Mouse (Mus musculus) erythroblast, embryonic 14.5 days (primary cell): ENCODE measurements around the gene Mei1. TPM values are rescaled to one million over a fixed set of nuclear protein-coding genes. Genes with fewer than 3 reads are reported as not detected.

Experiments
- H3K27me3 ChIP-seq: 2 replicates; pipeline ENCODE4 v1.6.1; 2012; ENCODE audit warnings: inconsistent platforms; ENCODE audit not compliant: control insufficient read depth
- H3K36me3 ChIP-seq: 2 replicates; pipeline ENCODE4 v1.6.1; 2012; ENCODE audit warnings: mild to moderate bottlenecking, inconsistent platforms; ENCODE audit not compliant: control insufficient read depth
- H3K4me1 ChIP-seq: 2 replicates; pipeline ENCODE4 v1.6.1; 2012; ENCODE audit warnings: inconsistent platforms; ENCODE audit not compliant: control insufficient read depth
- H3K4me3 ChIP-seq: replicated peaks from 2 replicates; pipeline ENCODE3; 2012; ENCODE audit warnings: moderate library complexity, mild to moderate bottlenecking, inconsistent platforms
- H3K9me3 ChIP-seq: 2 replicates; pipeline ENCODE4 v1.6.1; 2012; ENCODE audit warnings: low read length, inconsistent platforms, mixed read lengths; ENCODE audit not compliant: control insufficient read depth
- GATA1 ChIP-seq: IDR thresholded peaks from 2 replicates; pipeline ENCODE4 v1.6.1; 2012; ENCODE audit warnings: low read length, inconsistent platforms, mixed read lengths
- TAL1 ChIP-seq: IDR thresholded peaks from 3 replicates; pipeline ENCODE4 v1.6.1; 2012; ENCODE audit warnings: low read length, inconsistent platforms, mixed read lengths
- polyA plus RNA-seq: library from polyadenylated mRNA; stranded (reverse); fragments of >175 nt; gene quantifications from 2 replicates; pipeline ENCODE4 v1.2.3, GENCODE M21; 2012

The Mei1 gene
- not detected in 2 replicates for polyA plus RNA-seq

- Histone ChIP-seq H3K27me3 (peaks cover 40% of the 10 kb centered on the region), H3K9me3 (peaks cover 6% of the 10 kb centered on the region; the same call in 1 of the 2 replicates), H3K4me3 (no peak within 1 kb of the TSS), H3K4me1 (no peaks in the 10 kb centered on the region; the same call in 1 of the 2 replicates), H3K36me3 (no peaks in the 10 kb centered on the region)
- TF ChIP-seq TAL1 (no peak), GATA1 (no peak)
These were observed at the start of gene Mei1 for GRCm38 (mm10) chr15:82069898-82070297. Gene Mei1, plus strand, starts transcription at chr15:82069996.

DNA sequence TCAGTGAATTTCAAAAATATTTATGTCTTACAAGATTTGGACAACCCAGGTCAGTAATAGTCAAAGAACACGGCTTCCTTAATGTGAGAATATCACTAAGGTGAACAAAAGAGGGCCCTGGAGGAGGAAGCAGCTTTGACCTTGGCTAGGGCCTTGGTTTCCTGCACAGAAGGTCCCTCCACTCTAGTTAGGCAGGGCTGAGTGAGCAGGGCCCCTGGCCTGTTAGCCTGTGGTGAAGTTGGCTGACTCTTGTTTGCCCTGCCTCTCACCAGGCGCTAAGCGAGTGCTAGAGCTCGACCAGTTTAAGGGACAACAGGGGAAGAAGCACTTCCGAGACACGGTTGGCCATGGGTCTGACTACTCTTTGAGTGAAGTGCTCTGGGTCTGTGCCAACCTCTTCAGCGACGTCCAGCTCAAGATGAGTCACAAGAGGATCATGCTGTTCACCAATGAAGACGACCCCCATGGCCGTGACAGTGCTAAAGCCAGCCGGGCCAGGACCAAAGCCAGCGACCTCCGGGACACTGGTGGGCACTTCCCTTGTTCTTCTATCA, 47.2 kb upstream of the Mei1 start:
- H3K36me3 ChIP-seq, result peaks cover 84% of the 10 kb centered on the region

DNA sequence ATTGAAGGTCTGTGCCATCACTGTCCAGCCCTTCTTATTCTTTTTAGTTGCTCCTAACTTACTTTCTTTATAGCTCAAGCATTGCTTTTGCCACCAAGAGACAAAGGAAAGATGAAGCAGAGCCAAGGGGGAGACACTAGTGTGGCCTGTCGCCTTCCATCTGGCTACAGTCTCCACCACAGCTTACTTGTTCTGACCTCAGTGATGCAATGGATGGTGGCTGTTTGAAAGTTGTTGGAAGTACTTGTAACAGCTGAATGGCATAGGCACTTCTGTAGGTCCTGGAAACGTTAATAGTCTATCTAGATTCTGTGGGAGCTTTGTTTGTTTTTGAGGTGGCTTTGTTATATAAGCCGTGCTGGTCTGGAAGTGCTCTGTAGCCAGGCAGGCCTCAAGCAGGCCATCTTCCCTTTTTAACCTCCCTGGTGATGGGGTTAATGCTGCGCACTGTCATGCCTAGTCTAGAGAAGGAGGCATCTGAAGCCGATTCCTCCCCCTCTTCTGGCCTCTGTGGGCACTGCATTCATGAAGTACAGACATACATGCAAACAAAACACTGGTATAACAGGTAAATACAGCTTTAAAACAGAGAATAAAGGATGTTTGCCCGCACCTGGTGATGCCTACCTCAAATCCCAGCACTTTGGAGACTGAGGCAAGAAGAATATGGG, 45.7 kb upstream of the Mei1 start:
- TF ChIP-seq GATA1, result no peak
- Histone ChIP-seq H3K27me3 (no peaks in the 10 kb centered on the region), H3K36me3 (peaks cover 91% of the 10 kb centered on the region), H3K4me1 (peaks cover 3% of the 10 kb centered on the region), H3K9me3 (no peaks in the 10 kb centered on the region), H3K4me3 (no peak overlapping the region)

More for the DNA sequence above, 47.2 kb upstream of the Mei1 start:
- Histone ChIP-seq H3K27me3 (no peaks in the 10 kb centered on the region), H3K4me1 (peaks cover 13% of the 10 kb centered on the region), H3K9me3 (no peaks in the 10 kb centered on the region), H3K4me3 (no peak overlapping the region)
- TF ChIP-seq GATA1 (no peak), TAL1 (no peak)

DNA sequence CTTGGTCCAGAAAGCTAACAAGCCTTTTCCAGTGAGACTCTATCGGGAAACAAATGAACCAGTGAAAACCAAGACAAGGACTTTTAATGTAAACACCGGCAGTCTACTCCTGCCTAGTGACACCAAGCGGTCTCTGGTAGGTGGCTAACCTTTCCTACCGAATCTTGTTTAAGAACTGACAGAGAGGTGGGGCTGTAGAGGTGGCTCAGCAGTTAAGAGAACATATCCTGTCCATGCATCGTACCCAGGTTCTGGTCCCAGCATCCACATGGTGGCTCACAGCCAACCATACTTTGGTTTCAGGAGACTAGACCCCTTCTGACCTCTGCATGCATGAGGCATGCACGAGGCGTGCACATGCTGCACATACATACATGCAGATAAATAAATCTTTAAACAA, 42.5 kb upstream of the Mei1 start:
- Histone ChIP-seq H3K4me1 (no peaks in the 10 kb centered on the region; the same call in 1 of the 2 replicates), H3K4me3 (no peak overlapping the region), H3K36me3 (peaks cover 97% of the 10 kb centered on the region), H3K27me3 (no peaks in the 10 kb centered on the region), H3K9me3 (no peaks in the 10 kb centered on the region)
- no peak for TF ChIP-seq TAL1
- TF ChIP-seq GATA1, result no peak

GRCm38 (mm10) chr15:82027726-82028125, 42.1 kb upstream of the Mei1 start:
- no peak overlapping the region for H3K4me3 ChIP-seq
- H3K36me3 ChIP-seq, result peaks cover 96% of the 10 kb centered on the region

DNA sequence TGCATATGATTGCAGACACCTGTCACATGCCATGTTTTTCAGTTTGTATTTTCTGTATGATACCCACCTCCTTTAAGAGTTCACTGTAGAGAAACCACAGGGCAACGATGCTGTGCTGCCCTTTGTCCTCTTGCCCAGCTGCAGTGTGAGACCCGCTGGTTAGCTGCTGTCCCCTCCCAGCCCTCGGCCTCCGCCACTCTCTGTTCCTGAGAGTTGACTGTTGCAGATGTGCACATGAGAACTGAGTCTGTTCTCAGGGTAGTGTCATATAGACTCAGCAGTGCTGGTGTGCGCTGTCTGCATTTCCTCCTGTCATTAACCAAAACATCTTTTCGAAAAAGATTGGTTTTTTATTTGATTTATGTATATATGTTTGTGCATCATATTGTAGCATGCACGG, 37.4 kb upstream of the Mei1 start:
- no peaks in the 10 kb centered on the region for H3K27me3 ChIP-seq
- no peak for TF ChIP-seq TAL1
- no peak for TF ChIP-seq GATA1
- H3K4me3 ChIP-seq, result no peak overlapping the region
- H3K9me3 ChIP-seq, result no peaks in the 10 kb centered on the region
- H3K4me1 ChIP-seq, result no peaks in the 10 kb centered on the region; the same call in 1 of the 2 replicates
- H3K36me3 ChIP-seq, result peaks cover 91% of the 10 kb centered on the region

More at GRCm38 (mm10) chr15:82027726-82028125, 42.1 kb upstream of the Mei1 start:
- H3K9me3 ChIP-seq, result no peaks in the 10 kb centered on the region
- TF ChIP-seq GATA1 (no peak), TAL1 (no peak)
- no peaks in the 10 kb centered on the region for H3K27me3 ChIP-seq
- H3K4me1 ChIP-seq, result no peaks in the 10 kb centered on the region; the same call in 1 of the 2 replicates

DNA sequence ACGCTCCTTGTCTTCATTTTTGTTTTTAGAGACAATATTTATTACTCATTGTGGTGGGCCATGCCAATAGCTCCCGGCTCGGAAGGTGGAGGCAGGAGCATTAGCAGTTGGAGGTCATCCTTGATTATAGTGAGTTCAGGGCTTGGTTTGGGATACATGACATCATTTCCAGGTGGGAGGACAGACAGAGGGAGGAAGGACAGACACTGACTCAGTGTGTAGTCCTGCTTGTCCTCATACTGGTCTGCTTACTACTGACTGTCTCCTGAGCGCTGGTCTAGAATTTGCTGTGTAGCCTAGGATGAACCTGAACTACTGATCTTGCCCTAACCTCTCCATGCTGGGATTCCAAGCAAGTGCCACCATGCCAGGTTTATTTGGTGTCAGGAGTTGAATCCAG, 36.0 kb upstream of the Mei1 start, which contains the start of gene Desi1:
Desi1 (minus strand) TSS at position 101 of the 400 bp plus-strand sequence.
- Histone ChIP-seq H3K36me3 (peaks cover 92% of the 10 kb centered on the region), H3K4me3 (no peak within 1 kb of the TSS), H3K4me1 (no peaks in the 10 kb centered on the region; the same call in 1 of the 2 replicates), H3K27me3 (no peaks in the 10 kb centered on the region), H3K9me3 (no peaks in the 10 kb centered on the region)
- TF ChIP-seq TAL1 (no peak), GATA1 (no peak)

GRCm38 (mm10) chr15:82035904-82036689, 33.7 kb upstream of the Mei1 start:
- H3K36me3 ChIP-seq, result peaks cover 91% of the 10 kb centered on the region
- H3K4me1 ChIP-seq, result no peaks in the 10 kb centered on the region
- no peaks in the 10 kb centered on the region for H3K9me3 ChIP-seq
- no peak overlapping the region for H3K4me3 ChIP-seq
- H3K27me3 ChIP-seq, result no peaks in the 10 kb centered on the region
- no peak for TF ChIP-seq TAL1
- no peak for TF ChIP-seq GATA1

DNA sequence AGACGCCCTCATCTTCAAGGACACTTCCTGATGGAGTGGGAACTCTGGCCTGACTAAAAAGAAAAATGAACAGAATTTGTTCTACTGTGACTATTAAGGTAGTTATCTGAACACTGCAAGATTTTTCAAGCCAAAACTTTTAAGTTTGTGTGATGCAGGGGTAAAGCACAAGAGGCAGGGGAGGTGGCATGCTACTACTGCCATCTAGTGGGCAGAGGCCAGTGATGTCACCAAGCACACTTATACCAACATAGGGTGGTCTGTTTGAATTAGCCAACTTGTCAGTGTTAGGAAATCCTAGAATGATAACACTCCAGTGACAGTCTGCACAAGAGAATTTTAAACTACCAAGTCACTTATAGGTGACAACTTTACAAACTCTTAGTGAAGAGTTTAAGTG, 29.1 kb upstream of the Mei1 start:
- H3K27me3 ChIP-seq, result no peaks in the 10 kb centered on the region
- no peak overlapping the region for H3K4me3 ChIP-seq
- H3K36me3 ChIP-seq, result peaks cover 81% of the 10 kb centered on the region

More for the DNA sequence above, 29.1 kb upstream of the Mei1 start:
- peaks cover 15% of the 10 kb centered on the region for H3K4me1 ChIP-seq
- H3K9me3 ChIP-seq, result no peaks in the 10 kb centered on the region
- TF ChIP-seq TAL1, result no peak
- TF ChIP-seq GATA1, result no peak
